Mouse (Mus musculus) telencephalon, adult 2 months (tissue): ENCODE measurements at regions not wholly inside any gene's neighbourhood (a gene's known extent, or its start where the extent isn't known, plus 50 kb on each side); places are given as distances from the start of the nearest gene placed in this dataset.
A peak's percentile ranks its signal among the peaks of the same experiment; 100 is the strongest.

Experiments used
- DNase-seq: peaks from one replicate; pipeline ENCODE4 v3.0.0-alpha.2; 2011; ENCODE audit warnings: low read depth, low spot score

- no peak for DNase-seq
These were observed 920.4 kb upstream of the Tenm4 start for GRCm38 (mm10) chr7:95250651-95251050.

GRCm38 (mm10) chr7:95253862-95254545 lies 917.0 kb upstream of the Tenm4 start:
- DNase-seq = no peak

- DNase-seq = no peak
These were observed 916.1 kb upstream of the Tenm4 start for GRCm38 (mm10) chr7:95254913-95255312.

GRCm38 (mm10) chr7:95255699-95256098 lies 915.3 kb upstream of the Tenm4 start:
- DNase-seq = no peak

- DNase-seq = no peak
These were observed 908.1 kb upstream of the Tenm4 start for GRCm38 (mm10) chr7:95262942-95263341.

- DNase-seq = no peak
These were observed 893.8 kb upstream of the Tenm4 start for GRCm38 (mm10) chr7:95277237-95277636.

GRCm38 (mm10) chr7:95313667-95314066 lies 857.4 kb upstream of the Tenm4 start:
- no peak for DNase-seq

- no peak for DNase-seq
These were observed 848.0 kb upstream of the Tenm4 start for GRCm38 (mm10) chr7:95323084-95323483.

GRCm38 (mm10) chr7:95324939-95325338 lies 846.1 kb upstream of the Tenm4 start:
- no peak for DNase-seq

- peak; percentile 13 for DNase-seq
These were observed 839.0 kb upstream of the Tenm4 start for GRCm38 (mm10) chr7:95332037-95332436.

- DNase-seq = no peak
These were observed 820.8 kb upstream of the Tenm4 start for GRCm38 (mm10) chr7:95350185-95350803.

- no peak for DNase-seq
These were observed 820.2 kb upstream of the Tenm4 start for GRCm38 (mm10) chr7:95350804-95351199.

GRCm38 (mm10) chr7:95351337-95351736 lies 819.7 kb upstream of the Tenm4 start:
- DNase-seq = no peak

- DNase-seq = no peak
These were observed 818.9 kb upstream of the Tenm4 start for GRCm38 (mm10) chr7:95352133-95352532.

GRCm38 (mm10) chr7:95354991-95355390 lies 816.1 kb upstream of the Tenm4 start:
- DNase-seq = no peak

- DNase-seq = no peak
These were observed 812.3 kb upstream of the Tenm4 start for GRCm38 (mm10) chr7:95358732-95359131.

- no peak for DNase-seq
These were observed 811.9 kb upstream of the Tenm4 start for GRCm38 (mm10) chr7:95359154-95359553.
